Mouse (Mus musculus) right cerebral cortex, postnatal 14 days (tissue): ENCODE measurements around the gene Zhx3.
A peak's percentile ranks its signal among the peaks of the same experiment; 100 is the strongest.

Experiments used
- DNase-seq: peaks from one replicate; pipeline ENCODE4 v3.0.0; 2022

The Zhx3 gene

GRCm38 (mm10) chr2:160725877-160726864 lies 146.6 kb downstream of the Zhx3 start:
- DNase-seq: no peak

- no peak for DNase-seq
Observed at GRCm38 (mm10) chr2:160724536-160724935, 148.3 kb downstream of the Zhx3 start.

DNA sequence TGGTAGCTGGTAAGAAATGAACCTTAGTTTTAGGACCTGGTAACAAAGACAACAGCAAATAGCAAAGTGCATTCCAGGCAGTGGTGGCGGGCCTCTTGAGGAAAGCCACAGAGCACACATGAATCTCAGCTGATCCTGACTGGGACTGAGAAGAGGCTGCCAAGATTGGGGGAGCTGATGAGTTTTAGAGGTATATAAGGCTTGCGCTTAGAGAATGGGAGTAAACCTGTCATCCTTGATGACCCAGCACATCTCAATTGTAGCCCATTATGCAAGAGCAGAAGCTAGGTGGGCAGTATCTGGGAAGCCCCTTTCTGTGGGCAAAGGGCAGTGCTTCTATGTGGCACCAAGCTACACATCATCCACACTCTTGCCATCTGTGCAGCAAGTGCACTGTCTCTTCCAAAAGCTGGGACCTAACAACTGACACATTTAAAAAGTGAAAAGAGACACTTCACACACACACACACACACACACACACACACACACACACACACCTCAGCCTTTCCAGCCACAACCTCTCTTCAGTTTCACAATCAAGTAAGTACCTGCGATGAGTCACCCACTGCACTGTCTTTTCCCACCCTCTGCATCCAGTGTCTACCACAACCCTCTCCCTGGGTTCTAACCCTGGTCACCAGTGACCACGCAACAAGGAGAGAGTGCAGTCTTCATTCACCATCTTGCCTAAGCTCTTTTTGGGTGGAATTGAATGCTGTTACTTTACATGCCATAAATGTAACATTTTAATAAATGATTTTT lies 149.0 kb downstream of the Zhx3 start:
- DNase-seq: no peak

- no peak for DNase-seq
Observed at GRCm38 (mm10) chr2:160722714-160723113, 150.1 kb downstream of the Zhx3 start.

DNA sequence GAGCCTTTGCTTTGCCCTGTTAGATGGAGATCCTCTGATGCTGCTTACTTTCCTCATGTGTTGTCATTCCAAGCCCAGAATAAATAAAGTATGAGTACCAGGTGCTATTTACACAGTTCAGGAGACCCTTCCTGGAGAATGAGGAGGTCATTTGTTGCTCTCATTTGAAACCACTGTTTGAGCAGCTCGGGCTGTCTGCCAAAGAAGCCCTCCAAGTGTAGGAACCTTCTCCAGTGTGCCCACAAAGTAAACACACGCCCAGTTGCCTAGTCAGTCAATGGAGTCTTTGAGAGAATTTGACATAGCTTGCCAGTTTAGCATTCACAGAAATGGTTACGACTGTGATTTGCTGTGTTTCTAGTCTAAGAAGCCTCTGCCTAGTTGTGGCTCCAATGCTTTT lies 154.0 kb downstream of the Zhx3 start:
- DNase-seq: no peak

- DNase-seq: peak; percentile 47
Observed at GRCm38 (mm10) chr2:160717269-160717668, 155.5 kb downstream of the Zhx3 start.

GRCm38 (mm10) chr2:160715463-160716030 lies 157.3 kb downstream of the Zhx3 start:
- no peak for DNase-seq

DNA sequence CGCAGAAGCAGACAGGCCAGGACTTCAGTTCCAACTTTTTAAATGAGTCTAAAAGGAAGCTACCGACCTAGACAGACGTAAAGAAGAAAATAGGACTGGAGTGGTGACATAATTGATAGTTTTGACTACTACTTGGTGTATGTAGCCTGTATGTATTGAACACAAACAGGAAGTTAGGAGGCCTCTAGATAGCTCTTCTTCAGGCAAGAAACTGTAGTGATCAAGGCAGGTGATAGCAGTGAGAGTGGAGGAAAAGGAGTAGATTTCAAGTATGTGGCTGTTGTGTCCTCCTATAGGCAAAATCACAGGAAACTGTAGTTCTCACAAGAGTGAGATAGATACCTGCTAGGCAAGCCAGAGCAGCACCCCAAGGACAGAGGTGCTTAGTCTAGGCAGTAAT lies 165.1 kb downstream of the Zhx3 start:
- no peak for DNase-seq

DNA sequence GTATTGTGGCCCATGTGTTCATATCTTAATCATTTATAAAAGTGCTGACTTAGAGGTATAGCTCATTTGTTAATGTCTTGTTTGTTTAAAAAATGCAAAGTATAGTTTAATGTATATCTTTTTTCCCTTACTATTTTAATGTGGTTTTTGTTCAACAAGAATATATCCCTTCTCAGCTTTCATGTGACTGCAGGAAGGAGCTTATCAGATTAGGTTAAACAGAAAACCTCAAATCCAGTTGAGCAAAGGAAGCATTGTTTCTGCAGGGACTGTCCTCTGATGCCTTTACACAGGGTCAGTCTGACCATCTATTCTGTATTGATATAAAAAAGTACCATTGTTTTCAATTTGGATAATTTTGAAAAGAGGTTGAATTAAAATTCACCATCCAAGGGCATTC lies 170.0 kb downstream of the Zhx3 start:
- DNase-seq: no peak

DNA sequence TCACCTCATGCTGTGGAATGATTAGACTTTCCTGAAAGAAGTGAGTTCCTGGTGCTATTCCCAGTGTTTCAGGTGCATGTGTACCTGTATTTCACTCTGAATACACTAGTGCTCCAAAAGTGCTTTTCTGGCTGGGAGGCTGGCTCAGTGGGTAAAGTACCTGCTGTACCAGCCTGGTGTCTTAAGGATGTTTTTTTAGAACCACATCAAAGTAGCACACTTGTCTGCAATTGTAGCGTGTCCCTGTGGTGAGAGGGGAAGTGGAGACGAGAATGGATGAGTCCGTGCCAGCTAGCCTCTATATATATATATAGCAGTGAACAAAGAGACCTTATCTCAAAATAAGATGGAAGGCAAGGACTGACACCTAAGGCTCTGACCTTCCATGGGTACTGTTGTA lies 171.2 kb downstream of the Zhx3 start:
- no peak for DNase-seq

DNA sequence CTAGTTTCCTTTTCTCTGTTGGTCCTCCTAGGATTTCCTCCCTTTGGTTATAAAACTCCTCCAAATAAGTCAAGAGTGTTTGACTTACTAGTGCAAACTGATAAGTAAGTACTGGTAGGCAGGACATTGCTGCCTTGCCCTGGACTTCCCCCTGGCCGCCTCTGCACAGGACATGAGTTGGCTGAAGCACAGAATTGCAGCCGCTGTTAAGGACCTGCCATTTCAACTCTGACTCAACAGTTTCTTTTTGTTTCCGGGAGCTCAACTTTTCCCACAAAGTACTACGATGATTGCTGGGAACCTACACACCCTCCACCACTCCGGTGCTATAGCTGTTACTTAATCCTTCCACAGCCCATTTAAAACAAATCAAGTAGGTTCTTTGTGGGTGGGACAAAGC lies 172.5 kb downstream of the Zhx3 start:
- no peak for DNase-seq
